Mouse (Mus musculus): Measurements from ENCODE around the gene Gm13272. TPM values are rescaled to one million over a fixed set of nuclear protein-coding genes. Genes with fewer than 3 reads are reported as not detected.
"Not testable (repeated sequence)": the region's sequence is repeated elsewhere in the genome, so short reads cannot be mapped to it uniquely, and the experiment has no call there.

The Gm13272 gene
- polyA plus RNA-seq, 1 experiment from 2014 or later = not detected

- not testable (repeated sequence) for ATAC-seq (replicated peaks; ENCODE audit: insufficient number of reproducible peaks, low FRiP score, low TSS enrichment, low read depth); H3K9me3 ChIP-seq (replicated peaks; ENCODE audit: control insufficient read depth, low read length); H3K4me1 ChIP-seq (ENCODE audit: control insufficient read depth, insufficient read depth, low read length); H3K9ac ChIP-seq (replicated peaks; ENCODE audit: low read length); H3K27me3 ChIP-seq (ENCODE audit: control insufficient read depth, insufficient read depth, low read length); H3K27ac ChIP-seq (replicated peaks; ENCODE audit: low read depth, low read length); H3K36me3 ChIP-seq (replicated peaks; ENCODE audit: control insufficient read depth, insufficient read depth, low read depth, low read length)
- H3K4me2 ChIP-seq (ENCODE audit: low read depth, low read length) = peak overlapping the region; percentile 38
- H3K4me3 ChIP-seq (ENCODE audit: low read depth, low read length) = peak overlapping the region; percentile 25
- 4% methylated on average over 26 of the region's 42 CpGs for WGBS
- peak; percentile 71 for DNase-seq (ENCODE audit: low spot score)
Observed at GRCm38 (mm10) chr4:88763384-88764018, 16.1 kb upstream of the Gm13272 start.

GRCm38 (mm10) chr4:88773534-88773933, 6.1 kb upstream of the Gm13272 start, which contains the start of gene Gm13290:
Gm13290 (plus strand) TSS chr4:88773834.
- not testable (repeated sequence) for H3K27ac ChIP-seq (replicated peaks; ENCODE audit: low read depth, low read length); H3K9ac ChIP-seq (replicated peaks; ENCODE audit: low read length); H3K27me3 ChIP-seq (ENCODE audit: control insufficient read depth, insufficient read depth, low read length); H3K9me3 ChIP-seq (replicated peaks; ENCODE audit: control insufficient read depth, low read length); H3K4me2 ChIP-seq (ENCODE audit: low read depth, low read length); H3K4me3 ChIP-seq (ENCODE audit: low read depth, low read length); H3K4me1 ChIP-seq (ENCODE audit: control insufficient read depth, insufficient read depth, low read length); DNase-seq (ENCODE audit: low spot score); ATAC-seq (replicated peaks; ENCODE audit: insufficient number of reproducible peaks, low FRiP score, low TSS enrichment, low read depth); H3K36me3 ChIP-seq (replicated peaks; ENCODE audit: control insufficient read depth, insufficient read depth, low read depth, low read length)
- WGBS = no CpG with 5 or more reads among the region's 32 CpGs

GRCm38 (mm10) chr4:88776622-88777021, 3.0 kb upstream of the Gm13272 start, which contains the start of gene Gm13289:
Gm13289 (plus strand) TSS chr4:88776922.
- ATAC-seq (replicated peaks; ENCODE audit: insufficient number of reproducible peaks, low FRiP score, low TSS enrichment, low read depth); H3K36me3 ChIP-seq (replicated peaks; ENCODE audit: control insufficient read depth, insufficient read depth, low read depth, low read length); H3K4me2 ChIP-seq (ENCODE audit: low read depth, low read length); H3K9me3 ChIP-seq (replicated peaks; ENCODE audit: control insufficient read depth, low read length); H3K27ac ChIP-seq (replicated peaks; ENCODE audit: low read depth, low read length); H3K4me1 ChIP-seq (ENCODE audit: control insufficient read depth, insufficient read depth, low read length); H3K9ac ChIP-seq (replicated peaks; ENCODE audit: low read length); DNase-seq (ENCODE audit: low spot score); H3K4me3 ChIP-seq (ENCODE audit: low read depth, low read length); H3K27me3 ChIP-seq (ENCODE audit: control insufficient read depth, insufficient read depth, low read length): not testable (repeated sequence)
- whole genome bisulfite sequencing = no CpG with 5 or more reads among the region's 29 CpGs

- H3K27me3 ChIP-seq (ENCODE audit: control insufficient read depth, insufficient read depth, low read length); H3K36me3 ChIP-seq (replicated peaks; ENCODE audit: control insufficient read depth, insufficient read depth, low read depth, low read length); ATAC-seq (replicated peaks; ENCODE audit: insufficient number of reproducible peaks, low FRiP score, low TSS enrichment, low read depth); H3K4me3 ChIP-seq (ENCODE audit: low read depth, low read length); H3K9me3 ChIP-seq (replicated peaks; ENCODE audit: control insufficient read depth, low read length); DNase-seq (ENCODE audit: low spot score); H3K4me2 ChIP-seq (ENCODE audit: low read depth, low read length); H3K9ac ChIP-seq (replicated peaks; ENCODE audit: low read length); H3K4me1 ChIP-seq (ENCODE audit: control insufficient read depth, insufficient read depth, low read length); H3K27ac ChIP-seq (replicated peaks; ENCODE audit: low read depth, low read length): not testable (repeated sequence)
- 42% methylated on average over 15 of the region's 18 CpGs for WGBS
Observed at GRCm38 (mm10) chr4:88780320-88780719, 670 bp downstream of the Gm13272 start.

GRCm38 (mm10) chr4:88781831-88782230, 2.2 kb downstream of the Gm13272 start, which contains the start of gene Ifnz:
Ifnz (plus strand) TSS chr4:88782131.
- ATAC-seq (replicated peaks; ENCODE audit: insufficient number of reproducible peaks, low FRiP score, low TSS enrichment, low read depth); H3K36me3 ChIP-seq (replicated peaks; ENCODE audit: control insufficient read depth, insufficient read depth, low read depth, low read length); H3K4me3 ChIP-seq (ENCODE audit: low read depth, low read length); H3K9ac ChIP-seq (replicated peaks; ENCODE audit: low read length); H3K27ac ChIP-seq (replicated peaks; ENCODE audit: low read depth, low read length); H3K4me1 ChIP-seq (ENCODE audit: control insufficient read depth, insufficient read depth, low read length); H3K4me2 ChIP-seq (ENCODE audit: low read depth, low read length); H3K27me3 ChIP-seq (ENCODE audit: control insufficient read depth, insufficient read depth, low read length); H3K9me3 ChIP-seq (replicated peaks; ENCODE audit: control insufficient read depth, low read length); DNase-seq (ENCODE audit: low spot score): not testable (repeated sequence)
- 11% methylated on average over 3 of the region's 7 CpGs for WGBS

- DNase-seq (ENCODE audit: low spot score); H3K27ac ChIP-seq (replicated peaks; ENCODE audit: low read depth, low read length); H3K4me1 ChIP-seq (ENCODE audit: control insufficient read depth, insufficient read depth, low read length); ATAC-seq (replicated peaks; ENCODE audit: insufficient number of reproducible peaks, low FRiP score, low TSS enrichment, low read depth); H3K27me3 ChIP-seq (ENCODE audit: control insufficient read depth, insufficient read depth, low read length); H3K36me3 ChIP-seq (replicated peaks; ENCODE audit: control insufficient read depth, insufficient read depth, low read depth, low read length); H3K9me3 ChIP-seq (replicated peaks; ENCODE audit: control insufficient read depth, low read length); H3K4me2 ChIP-seq (ENCODE audit: low read depth, low read length); H3K9ac ChIP-seq (replicated peaks; ENCODE audit: low read length); H3K4me3 ChIP-seq (ENCODE audit: low read depth, low read length): not testable (repeated sequence)
- 0% methylated on average over 3 of the region's 31 CpGs for WGBS
Observed at GRCm38 (mm10) chr4:88782335-88782734, 2.7 kb downstream of the Gm13272 start.

GRCm38 (mm10) chr4:88785409-88785808, 5.8 kb downstream of the Gm13272 start, which contains the start of gene Gm13276:
Gm13276 (plus strand) TSS chr4:88785709.
- H3K27ac ChIP-seq (replicated peaks; ENCODE audit: low read depth, low read length); H3K4me2 ChIP-seq (ENCODE audit: low read depth, low read length); ATAC-seq (replicated peaks; ENCODE audit: insufficient number of reproducible peaks, low FRiP score, low TSS enrichment, low read depth); DNase-seq (ENCODE audit: low spot score); H3K9ac ChIP-seq (replicated peaks; ENCODE audit: low read length); H3K4me1 ChIP-seq (ENCODE audit: control insufficient read depth, insufficient read depth, low read length); H3K9me3 ChIP-seq (replicated peaks; ENCODE audit: control insufficient read depth, low read length); H3K4me3 ChIP-seq (ENCODE audit: low read depth, low read length); H3K27me3 ChIP-seq (ENCODE audit: control insufficient read depth, insufficient read depth, low read length); H3K36me3 ChIP-seq (replicated peaks; ENCODE audit: control insufficient read depth, insufficient read depth, low read depth, low read length): not testable (repeated sequence)
- no CpG with 5 or more reads among the region's 27 CpGs for WGBS

- WGBS = 0% methylated on average over 3 of the region's 28 CpGs
- H3K4me2 ChIP-seq (ENCODE audit: low read depth, low read length); H3K27me3 ChIP-seq (ENCODE audit: control insufficient read depth, insufficient read depth, low read length); DNase-seq (ENCODE audit: low spot score); H3K9ac ChIP-seq (replicated peaks; ENCODE audit: low read length); H3K36me3 ChIP-seq (replicated peaks; ENCODE audit: control insufficient read depth, insufficient read depth, low read depth, low read length); H3K4me1 ChIP-seq (ENCODE audit: control insufficient read depth, insufficient read depth, low read length); H3K4me3 ChIP-seq (ENCODE audit: low read depth, low read length); ATAC-seq (replicated peaks; ENCODE audit: insufficient number of reproducible peaks, low FRiP score, low TSS enrichment, low read depth); H3K9me3 ChIP-seq (replicated peaks; ENCODE audit: control insufficient read depth, low read length); H3K27ac ChIP-seq (replicated peaks; ENCODE audit: low read depth, low read length): not testable (repeated sequence)
Observed at GRCm38 (mm10) chr4:88788402-88788801, 8.8 kb downstream of the Gm13272 start, which contains the start of gene Gm13277. Gm13277 (plus strand) TSS chr4:88788632.

All from embryonic facial prominence, embryonic 11.5 days (tissue).